Mouse (Mus musculus) layer of hippocampus, adult 9-10 months (tissue): ENCODE results near the gene Camk2d.

Experiments
- DNase-seq: peaks from one replicate; pipeline ENCODE4 v3.0.0; 2022; ENCODE audit warnings: low spot score

Camk2d gene

GRCm38 (mm10) chr3:126596086-126596485 lies at the start of gene Camk2d:
Camk2d (plus strand) TSS chr3:126596302.
- DNase-seq, result peak; percentile 92

- DNase-seq, result no peak
Observed at GRCm38 (mm10) chr3:126547941-126548340, 48.2 kb upstream of the Camk2d start.

- no peak for DNase-seq
Observed at GRCm38 (mm10) chr3:126563646-126564045, 32.5 kb upstream of the Camk2d start.

DNA sequence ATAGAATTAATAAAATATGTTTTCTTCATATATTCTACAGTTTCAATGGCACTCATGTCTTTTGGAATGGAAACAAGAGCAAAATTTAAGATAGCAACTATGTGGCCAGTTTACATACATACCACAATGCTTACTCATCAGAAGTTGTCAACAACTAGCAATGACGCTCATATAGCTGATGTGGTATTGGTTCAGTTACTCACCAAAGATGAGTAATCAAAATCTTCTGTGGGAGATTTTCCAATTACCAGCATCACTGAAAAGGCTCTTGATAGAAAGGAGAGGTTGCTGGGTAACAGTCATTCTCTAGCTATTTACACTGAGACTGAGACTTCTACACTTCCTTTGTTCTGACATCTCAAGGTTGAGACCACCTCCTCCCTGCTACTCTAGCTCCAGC lies 25.5 kb upstream of the Camk2d start:
- DNase-seq, result no peak

DNA sequence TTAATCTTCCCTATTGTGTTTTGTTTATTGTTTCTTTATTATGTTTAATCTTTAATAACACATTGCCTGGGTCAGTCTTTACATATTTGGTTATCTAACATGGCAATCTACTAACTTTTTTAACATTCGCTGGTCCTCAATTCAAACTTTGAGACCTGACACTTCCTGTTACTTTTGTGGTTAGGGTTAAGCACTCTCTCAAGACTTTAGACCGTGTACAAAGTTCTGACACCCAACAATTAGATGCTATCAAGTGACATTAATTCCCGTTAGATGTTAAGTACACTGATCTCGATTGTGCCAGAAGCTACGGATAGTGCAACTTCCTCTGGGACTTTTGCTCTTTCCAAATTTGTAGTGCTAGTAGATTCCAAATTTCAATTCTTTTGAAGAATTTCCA lies 23.2 kb upstream of the Camk2d start:
- DNase-seq, result no peak

GRCm38 (mm10) chr3:126575927-126576326 lies 20.2 kb upstream of the Camk2d start:
- DNase-seq, result no peak

DNA sequence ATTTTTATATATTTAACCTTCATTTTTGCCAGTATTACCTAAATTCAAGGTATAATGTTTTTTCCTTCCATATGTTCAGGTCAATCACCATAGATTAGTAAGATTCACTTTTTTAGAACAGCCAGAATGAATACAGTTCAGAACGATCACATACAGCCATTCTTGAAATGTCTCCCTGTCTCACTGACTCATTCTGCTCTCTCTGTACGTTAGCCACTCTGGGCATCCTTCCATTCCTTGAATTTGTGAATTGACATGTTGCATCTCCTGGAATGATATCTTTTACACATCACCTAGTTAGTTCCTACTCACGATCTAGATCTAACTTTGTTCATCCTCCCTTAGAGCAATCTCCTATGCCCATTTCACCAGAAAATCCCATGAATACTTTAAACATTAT lies 10.0 kb upstream of the Camk2d start:
- DNase-seq, result no peak

DNA sequence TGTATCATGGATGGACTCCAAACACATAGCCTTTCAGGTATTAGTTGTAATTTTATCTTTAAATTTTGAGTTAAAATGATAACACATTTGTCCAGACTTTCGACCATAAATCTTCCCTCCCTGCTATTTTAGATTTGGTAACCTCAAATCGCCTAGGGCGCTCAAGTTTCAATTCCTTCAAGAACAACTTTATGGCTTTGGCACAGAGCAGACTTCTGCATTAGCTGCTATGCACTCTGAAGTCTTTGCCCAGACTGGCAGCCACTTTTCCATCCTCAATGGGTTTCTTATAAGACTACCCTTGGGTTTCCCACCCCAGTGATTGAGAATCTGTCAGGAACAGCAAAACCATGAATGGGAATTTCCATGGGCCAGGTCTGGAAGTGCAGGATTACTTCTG lies 8.6 kb upstream of the Camk2d start:
- DNase-seq, result no peak

GRCm38 (mm10) chr3:126589556-126589955 lies 6.5 kb upstream of the Camk2d start:
- no peak for DNase-seq

DNA sequence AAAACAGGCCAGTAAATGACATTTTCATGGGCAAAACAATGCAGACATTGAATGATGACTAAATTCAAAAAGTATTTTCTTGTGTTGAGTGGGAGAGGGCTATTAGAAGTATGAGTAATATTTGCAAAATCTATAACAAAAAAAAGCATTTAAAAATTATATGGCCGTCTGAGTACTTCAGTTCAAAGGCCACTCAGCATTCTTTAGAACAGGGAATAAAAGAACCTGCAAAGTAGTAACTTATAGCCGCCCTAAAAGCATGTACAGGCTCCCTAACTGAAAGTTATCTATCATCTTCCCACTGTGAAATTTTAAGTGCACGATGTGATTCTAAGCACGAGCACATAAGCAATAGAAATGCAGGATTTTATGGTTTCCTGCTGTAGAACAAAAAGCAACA lies 646 bp upstream of the Camk2d start:
- DNase-seq, result no peak

- DNase-seq, result peak; percentile 35
Observed at GRCm38 (mm10) chr3:126596491-126597160, 524 bp downstream of the Camk2d start.

DNA sequence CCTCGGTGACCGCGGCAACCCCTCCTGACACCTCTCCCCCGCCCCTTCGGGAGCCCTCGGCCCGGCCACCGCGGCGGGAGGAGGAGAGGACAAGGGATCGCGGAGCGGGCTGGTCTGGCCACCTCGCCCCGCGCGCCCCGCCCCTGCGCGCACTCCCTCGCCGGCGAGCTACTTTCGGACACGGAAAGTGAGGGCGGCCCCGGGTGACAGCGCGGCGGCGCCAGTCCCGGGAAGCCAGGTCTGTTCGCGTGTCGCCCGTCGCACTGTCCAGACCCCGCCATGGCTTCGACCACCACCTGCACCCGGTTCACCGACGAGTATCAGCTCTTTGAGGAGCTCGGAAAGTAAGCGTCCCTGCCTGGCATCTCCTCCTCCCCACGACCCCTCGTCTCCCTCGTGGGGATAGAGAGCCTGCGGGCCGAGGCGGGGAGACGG lies 1.1 kb downstream of the Camk2d start:
- DNase-seq, result no peak

DNA sequence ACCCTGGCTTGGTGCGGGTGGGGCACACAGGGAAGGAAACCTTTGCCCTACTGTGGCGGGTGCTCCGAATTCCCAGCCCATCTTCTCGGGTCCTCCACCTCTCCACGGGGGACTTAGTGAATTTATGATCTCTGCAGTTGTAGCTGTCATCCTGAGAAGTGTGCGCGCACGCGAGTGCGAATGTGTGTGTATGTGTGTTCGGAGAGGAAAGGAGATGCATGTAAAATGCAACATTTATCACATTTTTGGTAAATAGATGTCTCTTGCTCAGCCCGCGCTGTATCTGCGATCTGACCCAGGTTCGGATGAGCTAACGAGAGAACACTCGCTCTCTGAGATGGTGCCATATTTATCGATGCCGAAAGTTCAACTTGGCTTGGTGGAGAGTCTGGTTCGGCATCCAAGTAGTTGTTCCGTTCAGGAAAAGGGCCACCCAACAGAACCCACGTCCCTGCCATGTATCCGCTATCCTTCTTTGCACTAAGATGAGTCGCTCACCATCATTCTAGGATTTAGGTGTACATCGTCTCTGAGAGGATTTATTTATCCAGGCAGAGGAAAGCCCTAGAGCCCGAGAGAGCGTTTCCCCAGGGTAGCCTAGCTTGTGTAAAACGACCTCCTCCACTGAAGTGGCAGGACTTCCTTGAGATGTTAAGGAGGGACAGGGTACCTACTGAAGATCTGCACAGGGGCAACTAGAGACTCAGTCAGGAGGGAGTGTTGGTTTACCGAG lies 1.7 kb downstream of the Camk2d start:
- no peak for DNase-seq

DNA sequence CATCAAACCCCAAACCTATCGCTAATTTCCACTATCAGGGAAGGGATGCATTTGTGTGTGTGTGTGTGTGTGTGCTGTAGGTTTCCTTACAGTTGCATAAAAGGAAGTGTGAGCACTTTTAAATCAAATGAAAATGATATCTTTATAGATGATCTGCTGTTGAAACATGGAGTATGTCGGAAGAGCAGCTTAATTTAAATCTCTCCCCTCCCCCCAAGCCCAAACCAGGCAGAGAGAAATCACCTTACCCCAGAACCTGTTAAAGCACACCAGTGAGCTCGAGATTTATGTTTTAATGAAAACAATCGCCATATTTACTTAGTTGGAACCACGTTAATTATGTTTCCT lies 2.2 kb downstream of the Camk2d start:
- no peak for DNase-seq

- DNase-seq, result no peak
Observed at GRCm38 (mm10) chr3:126598881-126599280, 2.8 kb downstream of the Camk2d start.

DNA sequence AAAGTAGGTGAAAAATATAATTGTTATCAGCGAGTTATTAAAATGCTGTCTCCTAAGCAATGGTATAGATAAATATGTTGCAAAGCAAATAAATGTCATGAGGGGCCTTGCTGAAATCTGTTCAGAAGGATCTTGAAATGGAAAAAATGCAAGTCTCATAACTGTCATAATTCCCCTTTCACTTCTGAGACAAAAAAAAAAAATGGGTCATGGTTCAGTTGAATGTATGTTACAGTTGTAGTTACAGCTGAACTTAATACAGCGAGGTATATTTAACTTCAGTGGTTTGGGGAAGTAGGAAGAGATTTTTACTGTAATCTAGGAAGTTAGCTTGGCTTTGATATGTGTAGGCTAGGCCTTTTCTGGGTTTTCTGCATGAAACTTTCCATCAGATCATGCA lies 3.2 kb downstream of the Camk2d start:
- DNase-seq, result no peak

DNA sequence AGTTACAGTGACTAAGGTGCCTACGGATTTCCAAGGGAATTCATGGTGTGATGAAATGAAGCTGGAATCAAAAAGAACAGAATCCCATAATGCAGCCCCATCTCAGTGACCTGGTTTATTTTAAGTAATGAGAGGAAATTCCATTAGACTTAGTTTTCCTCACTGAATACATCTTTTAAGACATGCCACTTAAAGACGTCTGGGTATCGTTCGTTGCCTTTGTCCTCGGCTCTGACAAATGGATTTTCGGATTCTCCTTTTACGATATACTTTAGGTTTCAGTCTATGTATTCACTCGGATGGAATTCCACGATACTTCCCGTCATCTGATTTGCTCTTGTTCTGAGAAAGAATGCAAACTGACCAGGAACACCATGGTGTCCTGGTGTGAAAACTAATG lies 3.8 kb downstream of the Camk2d start:
- DNase-seq, result no peak

DNA sequence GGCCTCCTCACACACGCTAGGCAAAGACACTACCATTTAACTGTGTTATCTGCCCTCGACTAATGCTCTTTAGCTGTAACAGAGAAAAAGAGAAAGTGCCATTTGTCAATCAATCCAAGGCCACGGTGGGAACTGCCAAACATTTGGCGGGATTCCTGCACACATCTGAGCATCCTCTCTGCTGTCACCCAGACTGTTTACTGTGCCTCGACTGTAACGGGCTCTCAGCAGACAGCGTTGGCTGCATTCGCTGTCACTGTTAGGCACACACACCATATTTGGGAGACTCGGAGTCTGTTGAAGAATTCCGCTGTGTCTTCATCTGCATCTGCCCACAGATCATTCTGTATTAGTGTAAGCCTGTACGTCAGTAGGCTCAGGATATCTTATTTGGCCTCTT lies 6.7 kb downstream of the Camk2d start:
- no peak for DNase-seq

DNA sequence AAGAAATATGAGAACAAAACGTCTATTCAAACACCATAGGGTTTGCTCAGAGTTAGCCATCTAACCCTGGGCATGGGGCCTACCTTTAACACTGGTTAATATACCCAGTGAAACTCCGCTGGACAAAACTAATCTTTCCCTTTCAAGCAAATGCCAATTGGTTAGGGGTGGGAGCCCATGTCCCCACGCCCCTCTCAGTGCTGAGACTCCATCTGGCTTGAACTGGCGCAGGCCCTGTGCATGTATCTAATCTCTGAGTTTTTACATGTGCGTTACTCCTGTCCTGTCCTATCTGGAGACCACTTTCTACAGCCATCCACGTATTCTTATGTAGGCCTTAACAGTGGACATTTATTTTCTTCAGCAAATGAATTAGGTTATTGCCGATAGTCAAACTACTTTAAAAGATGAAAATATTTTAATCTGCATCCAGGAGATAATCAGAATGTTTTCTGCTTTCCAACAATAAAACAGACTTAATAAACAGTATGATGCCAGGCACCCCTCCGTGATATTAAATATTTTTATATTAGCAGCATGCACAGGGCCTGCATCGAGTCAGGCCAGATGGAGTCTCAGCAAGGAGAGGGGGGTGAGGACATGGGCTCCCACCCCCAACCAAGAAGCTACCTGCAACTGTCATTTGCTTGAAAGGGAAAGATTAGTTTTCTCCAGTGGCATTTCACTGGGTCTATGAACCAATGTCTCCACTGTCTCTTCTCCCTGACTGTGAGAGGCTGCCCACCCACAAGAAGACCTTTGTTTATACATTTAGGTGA lies 8.7 kb downstream of the Camk2d start:
- no peak for DNase-seq

- no peak for DNase-seq
Observed at GRCm38 (mm10) chr3:126609310-126609709, 13.2 kb downstream of the Camk2d start.

GRCm38 (mm10) chr3:126609795-126610451 lies 13.8 kb downstream of the Camk2d start:
- DNase-seq, result no peak

GRCm38 (mm10) chr3:126611624-126612023 lies 15.5 kb downstream of the Camk2d start:
- DNase-seq, result no peak
